Mouse (Mus musculus) right cerebral cortex, postnatal 10 days (tissue): ENCODE data around the gene Eef1akmt1.
A peak's percentile ranks its signal among the peaks of the same experiment; 100 is the strongest.

Experiments
- DNase-seq, 2 experiments: peaks; one replicate each; pipeline ENCODE4 v3.0.0; 2021; ENCODE audit warnings: low spot score in 2 of 2

The Eef1akmt1 gene

GRCm38 (mm10) chr14:57524671-57525387 lies 46.6 kb downstream of the Eef1akmt1 start, which contains the start of gene Il17d:
Gene Il17d, plus strand, starts transcription at chr14:57524777.
- peak; percentile 63 to 66 for DNase-seq

- DNase-seq, result no peak
Measured at GRCm38 (mm10) chr14:57523762-57524161, 47.6 kb downstream of the Eef1akmt1 start.

GRCm38 (mm10) chr14:57517001-57517400 lies 54.4 kb downstream of the Eef1akmt1 start:
- DNase-seq, result no peak

- no peak for DNase-seq
Measured at GRCm38 (mm10) chr14:57515156-57515762, 56.2 kb downstream of the Eef1akmt1 start.

GRCm38 (mm10) chr14:57509554-57509953 lies 61.9 kb downstream of the Eef1akmt1 start:
- peak; percentile 71 to 74 for DNase-seq

- DNase-seq, result no peak
Measured at GRCm38 (mm10) chr14:57503729-57504128, 67.7 kb downstream of the Eef1akmt1 start.
